8 mouse cellular contexts compared by ENCODE assay signal in genomic region chr7:75609456-75610262, GRCm38 (mm10).
A peak's percentile ranks its signal among the peaks of the same experiment; 100 is the strongest.
DNase-seq lines count a peak whose midpoint lies in the region; ATAC-seq and TF ChIP-seq lines count a peak whose summit lies in the region.

No protein-coding gene starts in this region.

- peaks cover 43% of the 10 kb centered on the region for H3K4me1 ChIP-seq in liver, postnatal 0 days (ENCODE audit: insufficient read depth)
- H3K4me1 ChIP-seq in stomach, postnatal 0 days (replicated peaks; ENCODE audit: control insufficient read depth, insufficient read depth), result peaks cover 9% of the 10 kb centered on the region

- 63% methylated on average over 14 of the region's 14 CpGs for WGBS in liver, postnatal 0 days (ENCODE audit: insufficient replicate concordance)
- WGBS in stomach, postnatal 0 days, result 78% methylated on average over 14 of the region's 14 CpGs

- peak overlapping the region; percentile 92 for H3K27ac ChIP-seq in liver, postnatal 0 days (ENCODE audit: low read depth)
- peak overlapping the region; percentile 88 for H3K27ac ChIP-seq in stomach, postnatal 0 days (replicated peaks)

- peak overlapping the region; percentile 50 for H3K9ac ChIP-seq in liver, postnatal 0 days (replicated peaks)
- H3K9ac ChIP-seq in stomach, postnatal 0 days (ENCODE audit: low read length), result 0 out of 2 replicates have a peak overlapping the region, but pooled peaks have one; percentile 27

- peak overlapping the region; percentile 65 for H3K4me2 ChIP-seq in liver, postnatal 0 days (ENCODE audit: low read depth, low read length)
- no peak overlapping the region for H3K4me2 ChIP-seq in stomach, postnatal 0 days (replicated peaks; ENCODE audit: low read depth)

- peak overlapping the region; percentile 20; the same call in 1 of the 2 replicates for H3K4me3 ChIP-seq in liver, postnatal 0 days (ENCODE audit: low read depth, low read length)
- H3K4me3 ChIP-seq in stomach, postnatal 0 days (ENCODE audit: low read depth, low read length), result no peak overlapping the region

- H3K27me3 ChIP-seq in liver, postnatal 0 days (ENCODE audit: insufficient read depth, low read length), result no peaks in the 10 kb centered on the region
- H3K27me3 ChIP-seq in stomach, postnatal 0 days (ENCODE audit: control insufficient read depth, insufficient read depth, low read length), result no peaks in the 10 kb centered on the region

- no peaks in the 10 kb centered on the region for H3K9me3 ChIP-seq in liver, postnatal 0 days (ENCODE audit: low read length)
- H3K9me3 ChIP-seq in stomach, postnatal 0 days (ENCODE audit: control insufficient read depth, low read length), result no peaks in the 10 kb centered on the region

- TF ChIP-seq EP300 in liver, postnatal 0 days (IDR thresholded peaks at IDR 0.05; ENCODE audit: low read depth), result no peak
- no peak for TF ChIP-seq EP300 in stomach, postnatal 0 days (optimal IDR thresholded peaks at IDR 0.05)

- peaks cover 28% of the 10 kb centered on the region for H3K36me3 ChIP-seq in liver, postnatal 0 days (replicated peaks; ENCODE audit: insufficient read depth, low read length)
- H3K36me3 ChIP-seq in stomach, postnatal 0 days (ENCODE audit: control insufficient read depth, insufficient read depth, low read length), result peaks cover 9% of the 10 kb centered on the region; the same call in 1 of the 2 replicates

- peak; percentile 46 for DNase-seq in adrenal gland, adult 2 months
- no peak for DNase-seq in adrenal gland, postnatal 10 days
- peak; percentile 39 for DNase-seq in liver, postnatal 0 days
- peak; percentile 56 for DNase-seq in stomach, postnatal 0 days (ENCODE audit: low spot score)
- DNase-seq in cerebellum, adult 11-12 months, result no peak
- DNase-seq in layer of hippocampus, postnatal 36 days, result no peak

- peak; percentile 74 for TF ChIP-seq CTCF in liver, postnatal 0 days (IDR thresholded peaks at IDR 0.05; ENCODE audit: low read depth)
- peak; percentile 74 for TF ChIP-seq CTCF in stomach, postnatal 0 days (IDR thresholded peaks at IDR 0.05; ENCODE audit: low read depth)

- 0 out of 2 replicates have a peak, but pooled peaks have one; percentile 9 for ATAC-seq in common myeloid progenitor, adult 5-6 weeks (replicated peaks; ENCODE audit: low read depth, poor library complexity, severe bottlenecking)
- peak; percentile 60 for ATAC-seq in inflammation-experienced regulatory T-cells, adult 6 months
- 0 out of 2 replicates have a peak, but pooled peaks have one; percentile 12 for ATAC-seq in liver, postnatal 0 days
- peak; percentile 58; the same call in 1 of the 2 replicates for ATAC-seq in stomach, postnatal 0 days (ENCODE audit: low FRiP score, low TSS enrichment)

Comparison
In these comparisons a context has a peak if more than half of its experiments do, and no peak if none do; other contexts are left out.
1. DNase-seq: peak in adrenal gland, adult 2 months (single experiment), liver, postnatal 0 days (single experiment) and stomach, postnatal 0 days (single experiment); none in adrenal gland, postnatal 10 days (single experiment), cerebellum, adult 11-12 months (single experiment) and layer of hippocampus, postnatal 36 days (0 of 2).
2. ATAC-seq: peak in every context shown above with its lines; median percentile 60 in inflammation-experienced regulatory T-cells, adult 6 months; 58 in stomach, postnatal 0 days; 12 in liver, postnatal 0 days; 9 in common myeloid progenitor, adult 5-6 weeks.